Mouse (Mus musculus) bone marrow macrophage, adult 2 months (primary cell): ENCODE data around the gene Hddc2.

Experiments
- CTCF ChIP-seq: IDR thresholded peaks from 2 replicates; pipeline ENCODE4 v1.5.1; 2012; ENCODE audit warnings: low read depth, mild to moderate bottlenecking, low read length, moderate library complexity
- POLR2A ChIP-seq: IDR thresholded peaks from 2 replicates; pipeline ENCODE4 v1.6.1; 2012; ENCODE audit warnings: mild to moderate bottlenecking, low read depth, low read length, borderline replicate concordance

DNA sequence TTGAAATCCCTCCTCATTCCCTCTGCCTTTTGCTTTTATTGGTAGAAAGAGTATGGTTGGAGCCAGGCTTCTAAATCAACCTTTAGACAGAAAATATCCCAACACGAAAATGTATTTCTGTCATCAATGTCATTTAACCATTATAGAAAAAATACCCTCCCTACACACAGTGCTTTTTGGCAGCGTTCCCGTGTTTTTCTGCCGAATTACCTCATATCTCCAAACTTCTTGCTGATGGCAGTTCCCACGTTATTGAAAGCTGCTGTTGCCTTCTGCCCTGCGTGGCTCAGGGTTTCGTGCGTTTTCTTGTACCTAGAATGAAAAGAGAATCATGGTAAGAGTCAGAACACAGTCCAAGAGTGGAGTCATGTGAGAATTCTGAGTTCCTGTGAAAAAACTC is 33.2 kb downstream of the Hddc2 start:
- TF ChIP-seq POLR2A (no peak), CTCF (no peak)
